Mouse (Mus musculus): ENCODE data around the gene Spata13. TPM values are rescaled to one million over a fixed set of nuclear protein-coding genes. Genes with fewer than 3 reads are reported as not detected.

Spata13 gene
- total and polyA plus RNA-seq, 3 experiments: 0.09 to 0.71 TPM; not detected in 1

DNA sequence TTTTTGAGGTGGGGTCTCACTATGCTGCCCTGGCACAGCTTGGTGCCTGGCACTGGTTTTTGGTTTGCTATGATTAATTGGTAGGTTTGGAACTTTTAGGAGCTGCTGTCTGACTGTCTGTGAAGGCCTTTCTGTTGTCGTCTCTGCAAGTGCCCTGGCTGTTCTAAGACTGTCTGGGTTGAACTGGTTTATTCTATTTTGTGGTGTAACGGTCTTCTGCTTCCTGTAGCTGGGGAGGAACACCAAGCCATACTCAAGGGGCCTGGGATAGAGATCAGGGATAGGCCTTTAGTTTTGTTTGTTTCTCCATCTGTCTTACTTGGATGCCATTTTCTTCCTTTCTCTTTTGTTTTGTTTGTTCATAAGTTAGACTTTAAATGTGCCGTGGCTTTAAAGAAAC is 88.1 kb downstream of the Spata13 start:
- TF ChIP-seq GATA2 (IDR thresholded peaks at IDR 0.05; ENCODE audit: borderline replicate concordance, low read depth, low read length) (no peak), GATA1 (IDR thresholded peaks at IDR 0.05; ENCODE audit: borderline replicate concordance, low read length) (no peak), CTCF (IDR thresholded peaks at IDR 0.05; ENCODE audit: low read depth, low read length) (no peak), TAL1 (conservative IDR thresholded peaks at IDR 0.05; ENCODE audit: low read depth, low read length) (no peak), POLR2AphosphoS5 (IDR thresholded peaks at IDR 0.05; ENCODE audit: insufficient replicate concordance, low read depth, low read length) (no peak)
- H3K4me3 ChIP-seq (ENCODE audit: low read depth, low read length): no peak overlapping the region
- no peaks in the 10 kb centered on the region for H3K4me1 ChIP-seq (ENCODE audit: insufficient read depth, low read depth, low read length)
- no peak for DNase-seq (ENCODE audit: low spot score)
- H3K9me3 ChIP-seq (replicated peaks): no peaks in the 10 kb centered on the region
- H3K36me3 ChIP-seq (replicated peaks): no peaks in the 10 kb centered on the region
- ATAC-seq (ENCODE audit: extremely low read depth, insufficient number of reproducible peaks, low FRiP score, poor library complexity, severe bottlenecking): no peak
- H3K27me3 ChIP-seq (ENCODE audit: insufficient read depth, low read length): peaks cover 2% of the 10 kb centered on the region

DNA sequence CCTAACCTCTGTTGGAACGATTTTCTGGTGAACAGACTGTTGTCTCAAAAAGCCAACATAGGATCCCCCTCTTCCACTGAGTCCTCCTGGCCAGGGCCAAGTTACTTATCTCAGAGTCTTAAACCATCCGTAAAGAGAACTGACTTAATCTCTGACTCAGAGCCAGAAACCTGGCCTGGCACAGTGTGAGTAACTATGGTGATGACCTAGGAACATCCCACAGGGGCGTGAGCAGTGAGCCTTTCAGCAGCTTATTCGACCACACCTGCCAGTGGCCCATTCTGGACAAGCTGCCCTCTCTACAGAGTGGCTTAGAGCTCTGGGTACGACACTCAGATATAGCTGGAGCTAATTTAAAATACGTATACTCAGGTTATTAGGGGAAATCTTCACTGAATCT is 92.3 kb downstream of the Spata13 start:
- Histone ChIP-seq H3K4me1 (ENCODE audit: insufficient read depth, low read depth, low read length) (no peaks in the 10 kb centered on the region), H3K9me3 (replicated peaks) (no peaks in the 10 kb centered on the region), H3K27me3 (ENCODE audit: insufficient read depth, low read length) (peaks cover 6% of the 10 kb centered on the region), H3K4me3 (ENCODE audit: low read depth, low read length) (no peak overlapping the region), H3K36me3 (replicated peaks) (no peaks in the 10 kb centered on the region)
- DNase-seq (ENCODE audit: low spot score): no peak
- no peak for TF ChIP-seq CTCF (IDR thresholded peaks at IDR 0.05; ENCODE audit: low read depth, low read length)
- TF ChIP-seq GATA2 (IDR thresholded peaks at IDR 0.05; ENCODE audit: borderline replicate concordance, low read depth, low read length): no peak
- no peak for TF ChIP-seq GATA1 (IDR thresholded peaks at IDR 0.05; ENCODE audit: borderline replicate concordance, low read length)
- no peak for TF ChIP-seq TAL1 (conservative IDR thresholded peaks at IDR 0.05; ENCODE audit: low read depth, low read length)
- TF ChIP-seq POLR2AphosphoS5 (IDR thresholded peaks at IDR 0.05; ENCODE audit: insufficient replicate concordance, low read depth, low read length): no peak
- no peak for ATAC-seq (ENCODE audit: extremely low read depth, insufficient number of reproducible peaks, low FRiP score, poor library complexity, severe bottlenecking)

DNA sequence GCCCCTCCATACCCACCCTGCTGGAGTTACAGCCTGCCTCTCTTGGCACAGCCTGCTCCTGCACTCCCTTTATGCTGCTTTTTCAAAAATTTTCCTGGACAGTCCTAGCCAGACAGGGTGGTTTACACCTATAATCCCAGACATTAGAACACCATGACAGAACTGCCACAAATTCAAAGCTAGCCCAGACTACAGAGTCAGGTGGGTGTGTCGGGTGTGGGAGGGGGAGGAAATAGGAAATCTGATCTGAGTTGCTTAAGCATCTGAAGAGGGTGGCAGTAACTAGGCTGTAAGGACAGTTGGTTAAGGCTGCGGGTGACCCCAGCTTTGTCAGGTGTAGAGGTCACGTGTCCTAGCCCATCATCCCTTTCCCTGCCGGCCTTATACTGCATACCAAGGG is 93.3 kb downstream of the Spata13 start:
- no peak overlapping the region for H3K4me3 ChIP-seq (ENCODE audit: low read depth, low read length)
- no peak for DNase-seq (ENCODE audit: low spot score)
- H3K4me1 ChIP-seq (ENCODE audit: insufficient read depth, low read depth, low read length): no peaks in the 10 kb centered on the region
- no peak for TF ChIP-seq TAL1 (conservative IDR thresholded peaks at IDR 0.05; ENCODE audit: low read depth, low read length)
- TF ChIP-seq POLR2AphosphoS5 (IDR thresholded peaks at IDR 0.05; ENCODE audit: insufficient replicate concordance, low read depth, low read length): no peak
- no peak for TF ChIP-seq GATA2 (IDR thresholded peaks at IDR 0.05; ENCODE audit: borderline replicate concordance, low read depth, low read length)
- TF ChIP-seq GATA1 (IDR thresholded peaks at IDR 0.05; ENCODE audit: borderline replicate concordance, low read length): no peak
- no peak for TF ChIP-seq CTCF (IDR thresholded peaks at IDR 0.05; ENCODE audit: low read depth, low read length)
- H3K27me3 ChIP-seq (ENCODE audit: insufficient read depth, low read length): peaks cover 6% of the 10 kb centered on the region
- no peak for ATAC-seq (ENCODE audit: extremely low read depth, insufficient number of reproducible peaks, low FRiP score, poor library complexity, severe bottlenecking)
- no peaks in the 10 kb centered on the region for H3K9me3 ChIP-seq (replicated peaks)
- no peaks in the 10 kb centered on the region for H3K36me3 ChIP-seq (replicated peaks)

DNA sequence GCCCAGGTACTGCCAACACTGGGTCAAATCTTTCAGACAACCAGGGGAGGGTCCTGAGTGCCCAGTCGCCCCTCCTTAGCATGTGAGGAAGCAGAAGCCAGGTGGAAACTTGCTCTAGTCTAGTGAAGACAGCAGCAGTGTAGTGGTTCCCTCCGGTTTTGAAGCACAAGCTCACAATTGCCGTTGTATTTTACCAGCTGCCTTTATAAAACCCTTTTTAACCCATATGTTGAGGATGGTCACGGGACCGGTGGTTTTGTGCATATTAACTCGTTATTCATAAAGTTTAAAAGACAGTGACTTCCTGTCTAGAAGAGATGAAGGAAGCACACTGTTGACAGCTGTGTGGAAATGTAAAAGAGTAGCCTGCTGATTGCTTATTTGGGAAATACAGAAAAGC is 98.3 kb downstream of the Spata13 start:
- peaks cover 19% of the 10 kb centered on the region for H3K27me3 ChIP-seq (ENCODE audit: insufficient read depth, low read length)
- H3K4me1 ChIP-seq (ENCODE audit: insufficient read depth, low read depth, low read length): 0 out of 2 replicates have a peak, but pooled peaks cover 3% of the 10 kb centered on the region
- H3K4me3 ChIP-seq (ENCODE audit: low read depth, low read length): no peak overlapping the region
- no peaks in the 10 kb centered on the region for H3K36me3 ChIP-seq (replicated peaks)
- no peak for ATAC-seq (ENCODE audit: extremely low read depth, insufficient number of reproducible peaks, low FRiP score, poor library complexity, severe bottlenecking)
- H3K9me3 ChIP-seq (replicated peaks): no peaks in the 10 kb centered on the region
- no peak for TF ChIP-seq TAL1 (conservative IDR thresholded peaks at IDR 0.05; ENCODE audit: low read depth, low read length)
- DNase-seq (ENCODE audit: low spot score): no peak

DNA sequence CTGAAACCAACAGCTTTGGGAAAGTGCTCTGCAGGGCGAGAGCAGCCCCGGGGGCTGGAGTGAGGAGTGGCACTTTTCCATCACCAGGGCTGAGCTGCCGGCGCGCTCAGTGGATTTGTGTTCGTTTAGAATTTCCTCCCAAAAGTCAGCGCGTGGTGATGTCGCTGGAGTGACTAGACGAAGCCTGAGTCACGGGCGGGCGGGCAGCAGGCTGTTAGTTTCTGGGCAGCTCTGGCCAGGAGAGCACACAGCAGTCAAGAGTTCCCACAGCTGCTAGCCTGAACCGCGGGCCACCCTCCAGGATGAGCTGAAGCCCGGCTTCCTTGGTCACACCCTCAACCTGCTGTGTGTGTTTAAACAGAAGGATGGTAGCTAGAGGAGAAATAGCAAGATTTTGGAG is 99.0 kb downstream of the Spata13 start:
- Histone ChIP-seq H3K27me3 (ENCODE audit: insufficient read depth, low read length) (peaks cover 16% of the 10 kb centered on the region), H3K4me1 (ENCODE audit: insufficient read depth, low read depth, low read length) (peaks cover 5% of the 10 kb centered on the region; the same call in 1 of the 2 replicates), H3K4me3 (ENCODE audit: low read depth, low read length) (no peak overlapping the region), H3K9me3 (replicated peaks) (no peaks in the 10 kb centered on the region), H3K36me3 (replicated peaks) (no peaks in the 10 kb centered on the region)
- TF ChIP-seq POLR2AphosphoS5 (IDR thresholded peaks at IDR 0.05; ENCODE audit: insufficient replicate concordance, low read depth, low read length): no peak
- no peak for TF ChIP-seq TAL1 (conservative IDR thresholded peaks at IDR 0.05; ENCODE audit: low read depth, low read length)
- no peak for TF ChIP-seq CTCF (IDR thresholded peaks at IDR 0.05; ENCODE audit: low read depth, low read length)
- TF ChIP-seq GATA2 (IDR thresholded peaks at IDR 0.05; ENCODE audit: borderline replicate concordance, low read depth, low read length): no peak
- TF ChIP-seq GATA1 (IDR thresholded peaks at IDR 0.05; ENCODE audit: borderline replicate concordance, low read length): no peak
- ATAC-seq (ENCODE audit: extremely low read depth, insufficient number of reproducible peaks, low FRiP score, poor library complexity, severe bottlenecking): no peak
- no peak for DNase-seq (ENCODE audit: low spot score)

DNA sequence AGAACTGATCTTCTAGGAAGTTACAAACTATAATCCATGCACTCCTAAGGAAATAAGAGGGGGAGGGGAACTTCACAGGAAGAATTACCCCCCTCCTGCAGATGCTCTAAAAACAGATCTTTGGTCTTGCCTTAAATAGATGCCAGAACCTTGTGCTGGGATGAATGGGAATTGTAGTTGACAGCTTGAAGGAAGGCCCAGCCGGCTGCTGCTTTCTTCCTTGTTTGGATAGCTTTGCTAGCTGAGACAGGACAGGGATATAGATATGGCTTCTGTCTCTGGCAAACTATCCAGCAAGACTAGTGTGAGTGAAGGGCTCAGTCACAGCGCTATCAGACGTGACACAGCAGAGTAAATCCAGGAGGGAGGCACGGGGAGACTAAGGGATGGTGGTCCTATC is 99.9 kb downstream of the Spata13 start:
- Histone ChIP-seq H3K36me3 (replicated peaks) (no peaks in the 10 kb centered on the region), H3K4me1 (ENCODE audit: insufficient read depth, low read depth, low read length) (peaks cover 9% of the 10 kb centered on the region; the same call in 1 of the 2 replicates), H3K9me3 (replicated peaks) (no peaks in the 10 kb centered on the region), H3K27me3 (ENCODE audit: insufficient read depth, low read length) (peaks cover 16% of the 10 kb centered on the region), H3K4me3 (ENCODE audit: low read depth, low read length) (no peak overlapping the region)
- TF ChIP-seq CTCF (IDR thresholded peaks at IDR 0.05; ENCODE audit: low read depth, low read length): no peak
- TF ChIP-seq POLR2AphosphoS5 (IDR thresholded peaks at IDR 0.05; ENCODE audit: insufficient replicate concordance, low read depth, low read length): no peak
- no peak for TF ChIP-seq GATA2 (IDR thresholded peaks at IDR 0.05; ENCODE audit: borderline replicate concordance, low read depth, low read length)
- TF ChIP-seq TAL1 (conservative IDR thresholded peaks at IDR 0.05; ENCODE audit: low read depth, low read length): no peak
- no peak for TF ChIP-seq GATA1 (IDR thresholded peaks at IDR 0.05; ENCODE audit: borderline replicate concordance, low read length)
- DNase-seq (ENCODE audit: low spot score) (no peak), ATAC-seq (ENCODE audit: extremely low read depth, insufficient number of reproducible peaks, low FRiP score, poor library complexity, severe bottlenecking) (no peak)

DNA sequence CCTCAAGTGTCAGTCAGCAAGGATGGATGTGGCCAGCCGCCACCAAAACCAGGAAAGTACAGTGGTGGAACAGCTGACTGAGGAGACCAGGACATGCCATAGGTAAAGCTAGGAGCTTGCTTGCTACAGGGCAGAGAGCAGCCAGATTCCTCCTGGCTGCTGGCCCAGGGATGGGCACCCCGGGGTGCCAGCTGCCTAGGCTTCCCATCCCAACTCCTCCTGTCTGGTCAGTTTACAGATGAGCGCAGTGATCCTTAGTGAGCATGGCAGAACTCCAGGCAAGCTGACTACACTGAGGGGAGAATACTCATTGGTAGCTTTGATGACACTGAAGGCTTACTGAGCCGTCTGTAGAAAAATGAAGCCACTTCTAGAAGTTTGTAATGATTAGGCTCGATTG is 101.4 kb downstream of the Spata13 start:
- TF ChIP-seq GATA1 (IDR thresholded peaks at IDR 0.05; ENCODE audit: borderline replicate concordance, low read length): no peak
- no peak for TF ChIP-seq GATA2 (IDR thresholded peaks at IDR 0.05; ENCODE audit: borderline replicate concordance, low read depth, low read length)
- no peak for TF ChIP-seq CTCF (IDR thresholded peaks at IDR 0.05; ENCODE audit: low read depth, low read length)
- no peak for TF ChIP-seq TAL1 (conservative IDR thresholded peaks at IDR 0.05; ENCODE audit: low read depth, low read length)
- TF ChIP-seq POLR2AphosphoS5 (IDR thresholded peaks at IDR 0.05; ENCODE audit: insufficient replicate concordance, low read depth, low read length): no peak
- Histone ChIP-seq H3K27me3 (ENCODE audit: insufficient read depth, low read length) (peaks cover 21% of the 10 kb centered on the region), H3K4me1 (ENCODE audit: insufficient read depth, low read depth, low read length) (peaks cover 9% of the 10 kb centered on the region; the same call in 1 of the 2 replicates), H3K36me3 (replicated peaks) (no peaks in the 10 kb centered on the region), H3K4me3 (ENCODE audit: low read depth, low read length) (no peak overlapping the region), H3K9me3 (replicated peaks) (no peaks in the 10 kb centered on the region)
- ATAC-seq (ENCODE audit: extremely low read depth, insufficient number of reproducible peaks, low FRiP score, poor library complexity, severe bottlenecking) (no peak), DNase-seq (ENCODE audit: low spot score) (no peak)
